Mouse (Mus musculus) left cerebral cortex, adult 9 months (tissue): ENCODE measurements around the gene Olfr147.
"Not testable (repeated sequence)": the region's sequence is repeated elsewhere in the genome, so short reads cannot be mapped to it uniquely, and the experiment has no call there.

ENCODE experiments used
- DNase-seq, 2 experiments: peaks; one replicate each; pipeline ENCODE4 v3.0.0; 2022; ENCODE audit warnings: low spot score in 2 of 2

Olfr147 gene

GRCm38 (mm10) chr9:38401398-38401797, at the start of gene Olfr147:
Olfr147 (plus strand) TSS chr9:38401698.
- DNase-seq, result no peak

- no peak for DNase-seq
These were observed 34.9 kb upstream of the Olfr147 start, which contains the start of gene Olfr250 for GRCm38 (mm10) chr9:38366596-38366995. Olfr250 (plus strand) TSS chr9:38366896.

- DNase-seq, result no peak
These were observed 24.7 kb upstream of the Olfr147 start, which contains the start of gene Olfr251 for GRCm38 (mm10) chr9:38376786-38377185. Olfr251 (plus strand) TSS chr9:38377086.

- DNase-seq, result not testable (repeated sequence)
These were observed 6.0 kb downstream of the Olfr147 start for GRCm38 (mm10) chr9:38407502-38407901.

GRCm38 (mm10) chr9:38413502-38413901, 12.0 kb downstream of the Olfr147 start:
- DNase-seq, result not testable (repeated sequence)

GRCm38 (mm10) chr9:38423801-38424200, 22.3 kb downstream of the Olfr147 start:
- DNase-seq, result no peak

GRCm38 (mm10) chr9:38427026-38427425, 25.5 kb downstream of the Olfr147 start:
- DNase-seq, result no peak

- DNase-seq, result no peak
These were observed 27.7 kb downstream of the Olfr147 start, which contains the start of gene Olfr901 for GRCm38 (mm10) chr9:38429155-38429554. Olfr901 (plus strand) TSS chr9:38429455.

- no peak for DNase-seq
These were observed 45.9 kb downstream of the Olfr147 start, which contains the start of gene Olfr902 for GRCm38 (mm10) chr9:38447352-38447751. Olfr902 (plus strand) TSS chr9:38447652.
